ENCODE assay signal across 12 mouse cellular contexts in genomic region chr5:143642262-143642831, GRCm38 (mm10). TPM values are rescaled to one million over a fixed set of nuclear protein-coding genes. Genes with fewer than 3 reads are reported as not detected.
A peak's percentile ranks its signal among the peaks of the same experiment; 100 is the strongest.
DNase-seq lines count a peak whose midpoint lies in the region; ATAC-seq and TF ChIP-seq lines count a peak whose summit lies in the region.
"Had no signal": no experiment of that assay in that cellular context is flagged by ENCODE, and none has a peak within 500 bp of the region (broad histone marks: within the 10 kb centered on the region; RNA-seq: fewer than 3 reads in every experiment).

No protein-coding gene starts in this region.

- no peaks in the 10 kb centered on the region for H3K36me3 ChIP-seq in liver, embryonic 11.5 days (ENCODE audit: control insufficient read depth, insufficient read depth, low read length)
- H3K36me3 ChIP-seq in embryonic facial prominence, embryonic 15.5 days = no peaks in the 10 kb centered on the region
- H3K36me3 ChIP-seq in liver, postnatal 0 days (replicated peaks; ENCODE audit: insufficient read depth, low read length) = no peaks in the 10 kb centered on the region
- H3K36me3 ChIP-seq: midbrain, embryonic 12.5 days had no signal

- peak overlapping the region; percentile 43 for H3K27ac ChIP-seq in liver, embryonic 11.5 days (ENCODE audit: low read depth, low read length)
- H3K27ac ChIP-seq in embryonic facial prominence, embryonic 15.5 days (replicated peaks) = peak overlapping the region; percentile 67
- H3K27ac ChIP-seq in liver, postnatal 0 days (ENCODE audit: low read depth) = 0 out of 2 replicates have a peak overlapping the region, but pooled peaks have one; percentile 25
- H3K27ac ChIP-seq: forebrain, embryonic 13.5 days; midbrain, embryonic 12.5 days had no signal

- 66% methylated on average over 4 of the region's 4 CpGs for WGBS in liver, embryonic 11.5 days
- WGBS in embryonic facial prominence, embryonic 15.5 days = 9% methylated on average over 4 of the region's 4 CpGs
- WGBS in liver, postnatal 0 days (ENCODE audit: insufficient replicate concordance) = 58% methylated on average over 4 of the region's 4 CpGs

- peak; percentile 71 for DNase-seq in embryo, embryonic 10 days (ENCODE audit: low spot score)
- no peak for DNase-seq in embryo, embryonic 9.5 days (ENCODE audit: extremely low spot score)
- DNase-seq in liver, embryonic 11.5 days (ENCODE audit: low spot score) = no peak
- no peak for DNase-seq in liver
- peak; percentile 9 for DNase-seq in liver, postnatal 0 days
- DNase-seq in layer of hippocampus, postnatal 10 days (ENCODE audit: low spot score in 2 of 2) = no peak
- no peak for DNase-seq in layer of hippocampus, postnatal 14 days (ENCODE audit: low spot score in 2 of 2)
- DNase-seq: layer of hippocampus, postnatal 36 days had no signal

- H3K9me3 ChIP-seq in liver, embryonic 11.5 days (ENCODE audit: control insufficient read depth, low read length) = no peaks in the 10 kb centered on the region
- no peaks in the 10 kb centered on the region for H3K9me3 ChIP-seq in embryonic facial prominence, embryonic 15.5 days (replicated peaks)
- H3K9me3 ChIP-seq in liver, postnatal 0 days (ENCODE audit: low read length) = no peaks in the 10 kb centered on the region
- H3K9me3 ChIP-seq: forebrain, embryonic 13.5 days; midbrain, embryonic 12.5 days had no signal

- no peak for TF ChIP-seq EP300 in liver, postnatal 0 days (IDR thresholded peaks at IDR 0.05; ENCODE audit: low read depth)

- no peak overlapping the region for H3K9ac ChIP-seq in liver, embryonic 11.5 days (ENCODE audit: low read depth, low read length)
- no peak overlapping the region for H3K9ac ChIP-seq in embryonic facial prominence, embryonic 15.5 days
- no peak overlapping the region for H3K9ac ChIP-seq in liver, postnatal 0 days (replicated peaks)
- H3K9ac ChIP-seq: forebrain, embryonic 13.5 days; midbrain, embryonic 12.5 days had no signal

- no peak overlapping the region for H3K4me2 ChIP-seq in liver, embryonic 11.5 days
- H3K4me2 ChIP-seq in embryonic facial prominence, embryonic 15.5 days (replicated peaks) = peak overlapping the region; percentile 5; the same call in 1 of the 2 replicates
- H3K4me2 ChIP-seq in liver, postnatal 0 days (ENCODE audit: low read depth, low read length) = no peak overlapping the region
- H3K4me2 ChIP-seq: forebrain, embryonic 13.5 days; midbrain, embryonic 12.5 days had no signal

- no peak for ATAC-seq in liver, embryonic 11.5 days (replicated peaks; ENCODE audit: low FRiP score)
- ATAC-seq in embryonic facial prominence, embryonic 15.5 days (ENCODE audit: insufficient number of reproducible peaks, low FRiP score, low TSS enrichment, low read depth) = peak; percentile 88
- ATAC-seq in liver, postnatal 0 days = no peak
- ATAC-seq: forebrain, embryonic 13.5 days had no signal

- peaks cover 73% of the 10 kb centered on the region for H3K4me1 ChIP-seq in liver, embryonic 11.5 days (replicated peaks; ENCODE audit: control insufficient read depth, insufficient read depth, low read length)
- H3K4me1 ChIP-seq in embryonic facial prominence, embryonic 15.5 days = peaks cover 52% of the 10 kb centered on the region
- peaks cover 30% of the 10 kb centered on the region for H3K4me1 ChIP-seq in liver, postnatal 0 days (ENCODE audit: insufficient read depth)
- H3K4me1 ChIP-seq: midbrain, embryonic 12.5 days had no signal

- H3K4me3 ChIP-seq in liver, embryonic 11.5 days (ENCODE audit: low read depth, low read length) = no peak overlapping the region
- no peak overlapping the region for H3K4me3 ChIP-seq in embryonic facial prominence, embryonic 15.5 days (replicated peaks)
- no peak overlapping the region for H3K4me3 ChIP-seq in liver, postnatal 0 days (ENCODE audit: low read depth, low read length)
- H3K4me3 ChIP-seq: forebrain, embryonic 13.5 days; midbrain, embryonic 12.5 days had no signal

- no peaks in the 10 kb centered on the region for H3K27me3 ChIP-seq in liver, embryonic 11.5 days (replicated peaks; ENCODE audit: control insufficient read depth, insufficient read depth, low read length)
- H3K27me3 ChIP-seq in embryonic facial prominence, embryonic 15.5 days = no peaks in the 10 kb centered on the region
- H3K27me3 ChIP-seq in liver, postnatal 0 days (ENCODE audit: insufficient read depth, low read length) = no peaks in the 10 kb centered on the region
- H3K27me3 ChIP-seq: CH12.LX; forebrain, embryonic 13.5 days; midbrain, embryonic 12.5 days had no signal

- TF ChIP-seq CTCF in liver, postnatal 0 days (IDR thresholded peaks at IDR 0.05; ENCODE audit: low read depth) = no peak

RNA-seq across cellular contexts. Expression of gene Cyth3, which starts 20.1 kb away (rescaled TPM):
- 62.8 and 64.5 TPM in 2 replicates for polyA plus RNA-seq in liver, embryonic 11.5 days (2014; fragmentation: Nextera tagmentation; extraction: Ambion mirVana)
- polyA plus RNA-seq in embryonic facial prominence, embryonic 15.5 days (2015; fragmentation: Nextera tagmentation; extraction: Ambion mirVana) = 61.1 and 62.0 TPM in 2 replicates
- polyA plus RNA-seq in liver, postnatal 0 days (2015; fragmentation: Nextera tagmentation; extraction: Ambion mirVana) = 12.1 and 15.3 TPM in 2 replicates
- total RNA-seq in layer of hippocampus, postnatal 10 days (2021) = 10 to 100 TPM; 52.0 to 65.7 TPM
- total RNA-seq in layer of hippocampus, postnatal 14 days (2021) = 10 to 100 TPM; 48.1 to 52.4 TPM

Comparison
In these comparisons a context has a peak if more than half of its experiments do, and no peak if none do; other contexts are left out.
1. DNase-seq: peak in embryo, embryonic 10 days (single experiment) and liver, postnatal 0 days (single experiment); none in embryo, embryonic 9.5 days (single experiment), liver, embryonic 11.5 days (single experiment), liver (single experiment), layer of hippocampus, postnatal 10 days (0 of 2) and layer of hippocampus, postnatal 14 days (0 of 2).
2. Peak in every context shown above with its lines, with median percentiles within 50 percentile points of each other: H3K27ac ChIP-seq.